Mouse (Mus musculus) mouse embryonic stem cell (cell line): ENCODE measurements around the gene Sprr2a3.
"Not testable (repeated sequence)": the region's sequence is repeated elsewhere in the genome, so short reads cannot be mapped to it uniquely, and the experiment has no call there.

Source experiments
- in situ Hi-C, 2 experiments: fragments of 300-500 bp; cut with MboI; formaldehyde crosslinking; loops; 1 replicate in 1 of 2; 3 replicates in 1 of 2; pipeline ENCODE4 v1.14.3; 2019 to 2020; ENCODE audit warnings: low sequenced_read_pairs in 2 of 2, low pct_unique_long_range_greater_than_20kb in 1 of 2, mixed read lengths in 1 of 2; ENCODE audit not compliant: unreplicated experiment in 1 of 2

Sprr2a3 gene

GRCm38 (mm10) chr3:92285101-92285500 is at the start of gene Sprr2a3:
Sprr2a3 (plus strand) TSS chr3:92285417.
- in situ Hi-C loops: not testable (repeated sequence)

GRCm38 (mm10) chr3:92236463-92237189 is 48.6 kb upstream of the Sprr2a3 start:
- in situ Hi-C loops: not testable (repeated sequence)

- in situ Hi-C loops: not testable (repeated sequence)
Observed at GRCm38 (mm10) chr3:92238736-92239135, 46.5 kb upstream of the Sprr2a3 start.

GRCm38 (mm10) chr3:92239197-92239596 is 46.0 kb upstream of the Sprr2a3 start:
- in situ Hi-C loops: not testable (repeated sequence)

- in situ Hi-C loops: not testable (repeated sequence)
Observed at GRCm38 (mm10) chr3:92244833-92245232, 40.4 kb upstream of the Sprr2a3 start.

GRCm38 (mm10) chr3:92246245-92246644 is 39.0 kb upstream of the Sprr2a3 start:
- in situ Hi-C loops: not testable (repeated sequence)

- in situ Hi-C loops: not testable (repeated sequence)
Observed at GRCm38 (mm10) chr3:92248494-92248893, 36.7 kb upstream of the Sprr2a3 start.

- in situ Hi-C loops: not testable (repeated sequence)
Observed at GRCm38 (mm10) chr3:92250450-92250849, 34.8 kb upstream of the Sprr2a3 start.

GRCm38 (mm10) chr3:92253860-92254259 is 31.4 kb upstream of the Sprr2a3 start:
- in situ Hi-C loops: not testable (repeated sequence)

GRCm38 (mm10) chr3:92258526-92258925 is 26.7 kb upstream of the Sprr2a3 start:
- in situ Hi-C loops: not testable (repeated sequence)

GRCm38 (mm10) chr3:92263462-92263861 is 21.8 kb upstream of the Sprr2a3 start:
- in situ Hi-C loops: not testable (repeated sequence)

- in situ Hi-C loops: not testable (repeated sequence)
Observed at GRCm38 (mm10) chr3:92271414-92271985, 13.7 kb upstream of the Sprr2a3 start.

- in situ Hi-C loops: not testable (repeated sequence)
Observed at GRCm38 (mm10) chr3:92273504-92273903, 11.7 kb upstream of the Sprr2a3 start.

GRCm38 (mm10) chr3:92274018-92274417 is 11.2 kb upstream of the Sprr2a3 start:
- in situ Hi-C loops: not testable (repeated sequence)

GRCm38 (mm10) chr3:92279663-92280062 is 5.6 kb upstream of the Sprr2a3 start:
- in situ Hi-C loops: not testable (repeated sequence)

- in situ Hi-C loops: not testable (repeated sequence)
Observed at GRCm38 (mm10) chr3:92280963-92281606, 4.1 kb upstream of the Sprr2a3 start.

- in situ Hi-C loops: not testable (repeated sequence)
Observed at GRCm38 (mm10) chr3:92288489-92288888, 3.3 kb downstream of the Sprr2a3 start.

GRCm38 (mm10) chr3:92307406-92307805 is 22.2 kb downstream of the Sprr2a3 start:
- in situ Hi-C loops: no loop called here

GRCm38 (mm10) chr3:92316320-92316719 is 31.1 kb downstream of the Sprr2a3 start, which contains the start of gene Sprr2b:
Sprr2b (plus strand) TSS chr3:92316620.
- in situ Hi-C loops: no loop called here
